Comparison of ENCODE assay signal across 22 mouse cellular contexts in genomic region chr15:21858540-21858939, GRCm38 (mm10).
"Had no signal": no experiment of that assay in that cellular context is flagged by ENCODE, and none has a peak within 500 bp of the region (broad histone marks: within the 10 kb centered on the region; RNA-seq: fewer than 3 reads in every experiment).

No protein-coding gene starts in this region.

- H3K27me3 ChIP-seq: lung, embryonic 15.5 days; megakaryocyte, embryonic 14.5 days; midbrain, embryonic 12.5 days; neural tube, embryonic 13.5 days; neural tube, embryonic 15.5 days had no signal

- DNase-seq: lung, adult 2 months; lung, postnatal 14 days; lung, postnatal 36 days; midbrain, embryonic 14.5 days; retina, postnatal 1 day; right cerebral cortex, adult 18-20 months; right cerebral cortex, postnatal 25 days; right cerebral cortex, postnatal 4 days; spleen, adult 18-20 months; thymus, adult 18-20 months; thymus, postnatal 14 days; thymus, postnatal 36 days had no signal

- H3K36me3 ChIP-seq: lung, embryonic 15.5 days; midbrain, embryonic 10.5 days; midbrain, embryonic 12.5 days; neural tube, embryonic 13.5 days; neural tube, embryonic 15.5 days had no signal

- H3K9ac ChIP-seq: lung, embryonic 15.5 days; midbrain, embryonic 12.5 days; neural tube, embryonic 13.5 days; neural tube, embryonic 15.5 days had no signal

- H3K9me3 ChIP-seq: lung, embryonic 15.5 days; neural tube, embryonic 15.5 days had no signal

- H3K4me1 ChIP-seq: lung, embryonic 15.5 days; megakaryocyte, embryonic 14.5 days; midbrain, embryonic 10.5 days; midbrain, embryonic 12.5 days; neural tube, embryonic 13.5 days; neural tube, embryonic 15.5 days had no signal

- ATAC-seq: lung, postnatal 0 days; midbrain, embryonic 16.5 days had no signal

- H3K4me2 ChIP-seq: lung, embryonic 15.5 days; midbrain, embryonic 12.5 days; neural tube, embryonic 13.5 days; neural tube, embryonic 15.5 days had no signal

- H3K27ac ChIP-seq: lung, embryonic 15.5 days; macrophage; midbrain, embryonic 10.5 days; midbrain, embryonic 12.5 days; neural tube, embryonic 13.5 days; neural tube, embryonic 15.5 days had no signal

- H3K4me3 ChIP-seq: lung, embryonic 15.5 days; megakaryocyte, embryonic 14.5 days; midbrain, embryonic 10.5 days; midbrain, embryonic 12.5 days; myocyte; neural tube, embryonic 13.5 days; neural tube, embryonic 15.5 days had no signal
